Mouse (Mus musculus): ENCODE data around the gene Smtnl2.
"Not testable (repeated sequence)": the region's sequence is repeated elsewhere in the genome, so short reads cannot be mapped to it uniquely, and the experiment has no call there.

Smtnl2 gene

GRCm38 (mm10) chr11:72361385-72362346 is 49.8 kb downstream of the Smtnl2 start:
- peak; percentile 36 for DNase-seq (ENCODE audit: low spot score)

DNA sequence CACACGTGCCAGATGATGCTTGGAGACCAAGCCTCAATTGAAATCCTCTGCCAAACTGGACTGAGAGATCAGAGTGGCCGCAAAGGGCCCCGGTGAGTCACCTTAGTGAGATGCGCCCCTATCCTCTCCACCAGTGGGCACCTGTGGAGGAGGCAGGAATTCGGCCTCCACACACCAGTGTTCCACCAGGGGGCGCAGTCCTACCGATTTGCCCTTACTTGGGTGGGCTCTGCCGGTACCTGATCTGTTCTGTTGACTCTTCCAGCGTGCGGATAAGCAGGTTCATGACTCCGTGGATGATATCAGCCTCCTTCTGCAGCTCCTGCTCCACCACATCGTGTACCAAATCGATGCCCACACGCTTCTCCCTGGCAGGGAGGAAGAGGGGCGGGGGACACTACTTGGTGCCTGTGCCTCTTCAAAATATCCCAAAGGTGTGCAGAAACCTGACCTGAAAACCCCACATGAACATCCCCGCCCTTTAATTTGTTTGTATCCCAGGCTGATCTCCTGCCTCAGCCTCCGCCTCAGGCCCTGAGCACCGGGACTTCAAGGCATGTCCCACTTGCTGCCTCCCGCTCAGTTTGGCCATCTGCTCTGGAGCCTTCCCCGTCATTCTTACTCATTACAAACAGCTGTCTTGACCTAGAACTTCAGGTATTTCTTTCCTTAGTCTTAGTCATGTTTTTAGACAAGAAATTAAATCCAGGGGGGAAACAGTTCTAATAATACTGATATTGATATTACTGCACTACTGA is 56.4 kb downstream of the Smtnl2 start:
- DNase-seq (ENCODE audit: low spot score): peak; percentile 36

DNA sequence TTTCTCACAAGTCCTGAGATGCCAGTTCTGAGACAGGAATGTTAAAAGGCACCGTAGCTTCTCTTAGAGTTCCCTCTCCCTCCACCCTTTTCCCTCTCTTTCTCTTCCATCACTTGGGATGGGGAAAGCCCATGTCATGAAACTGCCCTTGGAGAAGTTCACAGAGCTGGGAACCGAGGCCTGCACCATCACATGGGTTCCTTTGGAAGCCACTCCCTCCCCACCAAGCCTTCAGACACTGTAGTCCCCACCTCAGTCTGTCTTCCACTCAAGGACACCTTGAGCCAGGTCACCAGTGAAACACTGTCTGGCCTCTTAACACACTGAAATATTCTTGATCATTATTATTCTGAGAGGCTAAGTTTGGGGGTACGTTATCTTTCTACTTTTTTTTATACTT is 58.3 kb downstream of the Smtnl2 start:
- no peak for DNase-seq (ENCODE audit: low spot score)

DNA sequence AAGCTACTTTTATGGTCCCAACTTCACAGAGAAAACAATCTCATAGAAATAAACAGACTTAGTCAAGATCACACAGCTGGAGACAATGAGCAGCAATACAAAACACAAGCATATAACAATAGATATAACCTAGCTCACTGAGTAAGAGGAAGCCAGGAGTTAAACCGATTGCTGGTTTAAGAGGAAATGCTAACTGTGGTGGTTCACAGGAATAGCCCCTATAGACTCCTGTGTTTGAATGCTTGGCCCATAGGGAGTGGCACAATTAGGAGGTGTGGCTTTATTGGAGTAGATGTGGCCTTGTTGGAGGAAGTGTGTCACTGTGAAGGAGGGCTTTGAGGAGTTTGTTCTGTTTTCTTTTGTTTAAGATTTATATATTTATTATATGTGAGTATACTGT is 59.2 kb downstream of the Smtnl2 start:
- no peak for DNase-seq (ENCODE audit: low spot score)

GRCm38 (mm10) chr11:72349652-72350051 is 61.9 kb downstream of the Smtnl2 start:
- no peak for DNase-seq (ENCODE audit: low spot score)

- peak; percentile 36 for DNase-seq (ENCODE audit: low spot score)
These were observed 62.5 kb downstream of the Smtnl2 start for GRCm38 (mm10) chr11:72349016-72349415.

GRCm38 (mm10) chr11:72348563-72348962 is 63.0 kb downstream of the Smtnl2 start:
- no peak for DNase-seq (ENCODE audit: low spot score)

DNA sequence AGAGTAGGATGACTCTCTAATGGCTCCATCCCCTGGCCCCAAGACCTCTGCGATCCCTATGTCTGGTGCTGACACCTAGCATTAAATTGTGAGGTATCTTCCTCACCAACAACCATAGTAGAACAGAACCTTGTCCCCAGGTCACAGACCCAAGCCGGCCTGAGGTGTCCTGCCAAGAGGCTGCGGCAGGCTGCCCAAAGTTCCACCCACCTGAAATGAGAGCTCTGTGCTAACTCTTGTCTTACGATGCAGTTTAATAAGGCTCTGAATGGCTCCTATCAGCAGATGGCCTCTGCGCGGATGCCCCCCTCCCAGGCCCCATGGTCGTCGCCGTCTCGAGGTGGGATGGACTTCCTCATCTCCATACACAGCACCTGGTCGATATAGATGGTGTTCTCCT is 67.0 kb downstream of the Smtnl2 start:
- DNase-seq (ENCODE audit: low spot score): no peak

GRCm38 (mm10) chr11:72343904-72344303 is 67.6 kb downstream of the Smtnl2 start:
- no peak for DNase-seq (ENCODE audit: low spot score)

GRCm38 (mm10) chr11:72343238-72343625 is 68.3 kb downstream of the Smtnl2 start:
- not testable (repeated sequence) for DNase-seq (ENCODE audit: low spot score)

DNA sequence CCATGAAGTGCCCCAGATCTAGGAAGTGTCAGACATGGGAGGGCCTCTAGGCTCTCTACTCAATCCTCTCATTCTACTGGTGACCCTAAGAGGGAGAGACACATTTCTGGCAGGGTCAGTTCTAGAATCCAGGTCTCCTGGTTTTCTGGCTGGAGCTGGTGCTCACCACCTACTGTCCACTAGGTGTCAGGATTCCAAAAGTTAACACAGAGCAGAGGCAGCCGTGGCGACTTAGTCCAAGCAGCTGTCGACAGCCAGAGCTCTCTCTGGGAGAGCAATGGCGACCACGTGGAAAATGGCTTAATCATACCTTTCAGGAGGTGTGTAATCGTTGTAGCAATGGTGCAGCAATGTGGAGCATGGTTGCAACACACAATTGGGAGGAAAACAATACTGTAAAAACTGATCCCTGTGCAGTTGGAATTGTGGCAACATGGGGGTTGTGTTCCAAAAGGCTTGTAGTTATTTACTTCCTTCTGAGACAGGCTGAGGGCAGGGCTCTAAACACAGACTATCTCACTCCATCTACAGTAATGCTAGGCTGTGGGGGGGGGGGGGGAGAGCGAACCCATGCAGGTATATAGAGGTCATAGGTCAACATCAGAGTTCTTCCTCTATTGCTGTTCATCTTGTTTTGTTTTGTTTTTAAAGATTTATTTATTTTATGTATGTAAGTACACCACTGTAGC is 68.8 kb downstream of the Smtnl2 start:
- peak; percentile 57 for DNase-seq (ENCODE audit: low spot score)

DNA sequence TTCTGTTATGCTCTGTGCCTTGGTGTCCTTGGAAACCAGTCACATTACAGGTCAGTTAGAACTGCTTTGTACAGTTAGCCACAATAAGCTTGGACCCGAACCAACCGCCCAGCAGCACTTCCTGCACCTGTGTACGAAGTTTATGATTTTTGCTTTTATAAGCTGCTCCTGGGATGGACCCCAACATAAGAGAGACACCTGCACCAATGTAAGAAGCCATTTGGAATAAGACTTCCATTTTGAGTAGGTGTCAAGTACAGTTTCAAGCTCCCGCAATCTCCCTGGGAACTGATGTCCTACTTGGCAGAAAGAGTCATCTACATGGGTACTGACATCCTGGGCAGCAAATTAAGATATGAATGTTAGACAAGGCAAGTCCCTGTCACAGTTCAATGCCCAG is 71.8 kb downstream of the Smtnl2 start:
- no peak for DNase-seq (ENCODE audit: low spot score)
